Mouse (Mus musculus): Measurements from ENCODE around the gene Peak1. TPM values are rescaled to one million over a fixed set of nuclear protein-coding genes. Genes with fewer than 3 reads are reported as not detected.

Peak1 gene
- total and polyA plus RNA-seq, 3 experiments, result 2.8 to 11.7 TPM; not detected in 1

DNA sequence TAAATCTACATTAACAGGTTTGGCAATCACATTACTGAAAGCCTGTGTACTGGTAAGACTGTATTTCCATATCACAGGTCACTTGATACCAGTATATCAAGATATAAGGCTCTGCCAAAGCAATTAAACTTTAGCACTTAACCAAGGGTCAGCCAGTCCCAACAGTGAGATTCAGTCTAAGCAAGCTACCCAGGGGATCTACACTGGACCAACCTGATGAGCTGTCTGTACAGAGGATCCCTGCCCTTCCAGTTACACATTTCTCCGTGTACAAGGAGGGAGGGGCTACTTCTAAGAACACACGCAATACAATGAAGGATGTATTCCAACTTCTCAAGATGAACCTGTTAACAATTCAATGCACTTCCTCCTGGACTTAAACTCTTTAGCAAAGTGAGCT lies 259.8 kb downstream of the Peak1 start:
- TF ChIP-seq USF1 (IDR thresholded peaks at IDR 0.05; ENCODE audit: low read depth, low read length), result no peak

GRCm38 (mm10) chr9:56154572-56154971 lies 263.3 kb downstream of the Peak1 start:
- Histone ChIP-seq H3K9me3 (replicated peaks; ENCODE audit: insufficient read depth, low read length) (no peaks in the 10 kb centered on the region), H3K9ac (ENCODE audit: control insufficient read depth, low read depth, low read length, poor library complexity, severe bottlenecking) (no peak overlapping the region), H3K4me1 (ENCODE audit: control insufficient read depth in 1 of 2, insufficient read depth in 2 of 2, low read length in 2 of 2) (peaks cover 3 to 5% of the 10 kb centered on the region in 2 experiments), H3K79me2 (ENCODE audit: control insufficient read depth, insufficient read depth, low read length, poor library complexity) (peaks cover 10% of the 10 kb centered on the region), H3K27ac (ENCODE audit: control insufficient read depth, low read depth, low read length) (no peak overlapping the region), H3K36me3 (ENCODE audit: control insufficient read depth in 1 of 2, insufficient read depth in 2 of 2, low read length in 2 of 2) (peaks cover 2 to 6% of the 10 kb centered on the region in 2 experiments; a peak in 2 of 4 replicates), H3K4me3 (ENCODE audit: control insufficient read depth in 1 of 2, insufficient read depth in 1 of 2, low read depth in 2 of 2, low read length in 2 of 2) (no peak overlapping the region), H3K27me3 (ENCODE audit: control insufficient read depth in 1 of 2, insufficient read depth in 2 of 2, low read length in 2 of 2) (no peaks in the 10 kb centered on the region)
- no peak for DNase-seq (ENCODE audit: low read depth, low spot score)
- TF ChIP-seq POLR2A (IDR thresholded peaks at IDR 0.05; ENCODE audit: control insufficient read depth in 1 of 2, insufficient read depth in 1 of 2, low read depth in 1 of 2, low read length in 2 of 2, poor library complexity in 1 of 2) (no peak), CHD2 (IDR thresholded peaks at IDR 0.05; ENCODE audit: low read length) (no peak), TBP (IDR thresholded peaks at IDR 0.05; ENCODE audit: low read depth, low read length) (no peak), TAL1 (IDR thresholded peaks at IDR 0.05; ENCODE audit: low read length) (no peak), USF2 (IDR thresholded peaks at IDR 0.05; ENCODE audit: borderline replicate concordance in 1 of 2, insufficient read depth in 1 of 2, low read depth in 1 of 2, low read length in 2 of 2) (no peak), MYC (IDR thresholded peaks at IDR 0.05; ENCODE audit: low read depth, low read length) (no peak), ELF1 (IDR thresholded peaks at IDR 0.05; ENCODE audit: low read depth, low read length) (no peak), EP300 (IDR thresholded peaks at IDR 0.05; ENCODE audit: low read depth in 1 of 2, low read length in 2 of 2) (no peak), ZKSCAN1 (IDR thresholded peaks at IDR 0.05; ENCODE audit: low read depth, low read length) (no peak)

More for the DNA sequence above, 259.8 kb downstream of the Peak1 start:
- DNase-seq (ENCODE audit: low read depth, low spot score), result no peak
- Histone ChIP-seq H3K9ac (ENCODE audit: control insufficient read depth, low read depth, low read length, poor library complexity, severe bottlenecking) (no peak overlapping the region), H3K27ac (ENCODE audit: control insufficient read depth, low read depth, low read length) (no peak overlapping the region), H3K27me3 (ENCODE audit: control insufficient read depth in 1 of 2, insufficient read depth in 2 of 2, low read length in 2 of 2) (no peaks in the 10 kb centered on the region), H3K36me3 (ENCODE audit: control insufficient read depth in 1 of 2, insufficient read depth in 2 of 2, low read length in 2 of 2) (peaks cover 0 to 8% of the 10 kb centered on the region in 2 experiments; a peak in 2 of 4 replicates), H3K9me3 (replicated peaks; ENCODE audit: insufficient read depth, low read length) (no peaks in the 10 kb centered on the region), H3K4me1 (ENCODE audit: control insufficient read depth in 1 of 2, insufficient read depth in 2 of 2, low read length in 2 of 2) (peaks cover 5 to 7% of the 10 kb centered on the region in 2 experiments), H3K79me2 (ENCODE audit: control insufficient read depth, insufficient read depth, low read length, poor library complexity) (peaks cover 20% of the 10 kb centered on the region), H3K4me3 (ENCODE audit: control insufficient read depth in 1 of 2, insufficient read depth in 1 of 2, low read depth in 2 of 2, low read length in 2 of 2) (no peak overlapping the region)

DNA sequence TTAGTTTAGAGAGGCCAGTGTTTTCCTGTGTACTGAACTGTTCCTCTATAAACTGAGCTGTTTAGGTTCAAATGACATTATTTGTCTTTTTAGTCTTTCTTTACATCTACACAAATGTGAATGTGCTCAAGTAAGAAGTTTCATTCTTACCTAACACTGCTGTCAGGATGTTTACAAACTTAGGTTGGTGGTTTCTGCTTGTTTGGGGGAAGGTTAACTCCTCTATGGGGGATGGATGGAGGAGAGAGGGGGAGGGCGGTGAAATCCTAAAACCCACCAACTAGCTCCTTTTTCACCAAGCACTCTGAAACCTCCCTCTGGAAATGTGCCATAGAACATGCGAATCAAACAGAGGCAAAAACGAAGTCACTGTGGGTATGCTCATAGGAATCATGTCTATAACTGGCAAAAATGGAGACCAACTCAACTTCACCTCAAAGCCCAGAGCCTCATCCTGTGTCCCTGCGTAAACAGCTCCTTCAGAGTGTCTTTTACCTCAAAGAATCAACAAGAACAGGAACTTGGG lies 265.3 kb downstream of the Peak1 start:
- Histone ChIP-seq H3K36me3 (ENCODE audit: control insufficient read depth in 1 of 2, insufficient read depth in 2 of 2, low read length in 2 of 2) (0 out of 4 replicates have a peak, but pooled peaks cover 0 to 2% of the 10 kb centered on the region in 2 experiments), H3K9me3 (replicated peaks; ENCODE audit: insufficient read depth, low read length) (no peaks in the 10 kb centered on the region), H3K27me3 (ENCODE audit: control insufficient read depth in 1 of 2, insufficient read depth in 2 of 2, low read length in 2 of 2) (no peaks in the 10 kb centered on the region), H3K4me1 (ENCODE audit: control insufficient read depth in 1 of 2, insufficient read depth in 2 of 2, low read length in 2 of 2) (no peaks in the 10 kb centered on the region), H3K4me3 (ENCODE audit: control insufficient read depth in 1 of 2, insufficient read depth in 1 of 2, low read depth in 2 of 2, low read length in 2 of 2) (no peak overlapping the region), H3K79me2 (ENCODE audit: control insufficient read depth, insufficient read depth, low read length, poor library complexity) (peaks cover 4% of the 10 kb centered on the region), H3K9ac (ENCODE audit: control insufficient read depth, low read depth, low read length, poor library complexity, severe bottlenecking) (no peak overlapping the region), H3K27ac (ENCODE audit: control insufficient read depth, low read depth, low read length) (no peak overlapping the region)
- no peak for TF ChIP-seq E2F4 (IDR thresholded peaks at IDR 0.05; ENCODE audit: borderline replicate concordance, low read depth, low read length)
- TF ChIP-seq TAL1 (IDR thresholded peaks at IDR 0.05; ENCODE audit: low read length), result no peak
- TF ChIP-seq ZKSCAN1 (IDR thresholded peaks at IDR 0.05; ENCODE audit: low read depth, low read length), result no peak
- TF ChIP-seq USF1 (IDR thresholded peaks at IDR 0.05; ENCODE audit: low read depth, low read length), result no peak
- no peak for TF ChIP-seq SIN3A (IDR thresholded peaks at IDR 0.05; ENCODE audit: low read length)
- TF ChIP-seq MAZ (IDR thresholded peaks at IDR 0.05; ENCODE audit: low read depth, low read length), result no peak
- no peak for TF ChIP-seq MXI1 (IDR thresholded peaks at IDR 0.05; ENCODE audit: low read depth, low read length)
- TF ChIP-seq ELF1 (IDR thresholded peaks at IDR 0.05; ENCODE audit: low read depth, low read length), result no peak
- no peak for TF ChIP-seq ETS1 (IDR thresholded peaks at IDR 0.05; ENCODE audit: low read depth, low read length)
- no peak for TF ChIP-seq MYC (IDR thresholded peaks at IDR 0.05; ENCODE audit: low read depth, low read length)
- TF ChIP-seq NELFE (IDR thresholded peaks at IDR 0.05; ENCODE audit: low read depth, low read length), result no peak
- no peak for TF ChIP-seq ZC3H11A (IDR thresholded peaks at IDR 0.05; ENCODE audit: low read depth, low read length)
- no peak for TF ChIP-seq MAFK (IDR thresholded peaks at IDR 0.05; ENCODE audit: borderline replicate concordance, low read depth, low read length)
- no peak for TF ChIP-seq TCF12 (IDR thresholded peaks at IDR 0.05; ENCODE audit: low read depth, low read length)
- DNase-seq (ENCODE audit: low read depth, low spot score), result no peak

Data from MEL (cell line).